Mouse (Mus musculus) midbrain, embryonic 15.5 days (tissue): ENCODE measurements around the gene Plxnb2. TPM values are rescaled to one million over a fixed set of nuclear protein-coding genes. Genes with fewer than 3 reads are reported as not detected.

Experiments
- ATAC-seq: fragments of 200-750 bp; cut with Nextera tagmentation; replicated peaks from 2 replicates; pipeline ENCODE4 v1.8.0; 2017; ENCODE audit warnings: moderate TSS enrichment
- H3K27ac ChIP-seq: fragments of 300-500 bp; sonication (generic); 2 replicates; pipeline ENCODE4 v1.5.1; 2015; ENCODE audit warnings: mild to moderate bottlenecking, inconsistent platforms
- H3K27me3 ChIP-seq: fragments of 300-500 bp; sonication (generic); replicated peaks from 2 replicates; pipeline ENCODE4 v1.6.1; 2015; ENCODE audit warnings: inconsistent platforms
- H3K36me3 ChIP-seq: fragments of 300-500 bp; sonication (generic); replicated peaks from 2 replicates; pipeline ENCODE4 v1.6.1; 2015; ENCODE audit warnings: inconsistent platforms
- H3K4me1 ChIP-seq: fragments of 300-500 bp; sonication (generic); 2 replicates; pipeline ENCODE4 v1.6.1; 2015; ENCODE audit warnings: inconsistent platforms
- H3K4me2 ChIP-seq: fragments of 300-500 bp; sonication (generic); 2 replicates; pipeline ENCODE4 v1.6.1; 2015; ENCODE audit warnings: inconsistent platforms, mild to moderate bottlenecking, moderate library complexity
- H3K4me3 ChIP-seq: fragments of 300-500 bp; sonication (generic); 2 replicates; pipeline ENCODE4 v1.5.1; 2015; ENCODE audit warnings: mild to moderate bottlenecking, inconsistent platforms
- H3K9ac ChIP-seq: fragments of 300-500 bp; sonication (generic); 2 replicates; pipeline ENCODE4 v1.6.1; 2015; ENCODE audit warnings: mild to moderate bottlenecking, inconsistent platforms
- H3K9me3 ChIP-seq: fragments of 300-500 bp; sonication (generic); 2 replicates; pipeline ENCODE4 v1.6.1; 2016; ENCODE audit warnings: inconsistent platforms
- WGBS: fragments of 180-500 bp; shearing (Covaris S2); methylation state at CpG from one replicate; pipeline ENCODE4 v1.1.7; 2015; ENCODE audit warnings: mixed read lengths; 5-methylcytosine and 5-hydroxymethylcytosine counted together
- polyA plus RNA-seq: library from polyadenylated mRNA; unstranded; fragments of >200 nt; fragmentation: Nextera tagmentation; extraction: Ambion mirVana; gene quantifications from 2 replicates; pipeline ENCODE4 v1.2.1, GENCODE M21; 2015

Plxnb2 gene
- polyA plus RNA-seq, 1 experiment from 2014 or later, result 101 TPM

- ATAC-seq, result peak; percentile 91
- 1% methylated on average over 25 of the region's 25 CpGs for WGBS
Observed at GRCm38 (mm10) chr15:89195690-89196312, 15.2 kb upstream of the Plxnb2 start.

DNA sequence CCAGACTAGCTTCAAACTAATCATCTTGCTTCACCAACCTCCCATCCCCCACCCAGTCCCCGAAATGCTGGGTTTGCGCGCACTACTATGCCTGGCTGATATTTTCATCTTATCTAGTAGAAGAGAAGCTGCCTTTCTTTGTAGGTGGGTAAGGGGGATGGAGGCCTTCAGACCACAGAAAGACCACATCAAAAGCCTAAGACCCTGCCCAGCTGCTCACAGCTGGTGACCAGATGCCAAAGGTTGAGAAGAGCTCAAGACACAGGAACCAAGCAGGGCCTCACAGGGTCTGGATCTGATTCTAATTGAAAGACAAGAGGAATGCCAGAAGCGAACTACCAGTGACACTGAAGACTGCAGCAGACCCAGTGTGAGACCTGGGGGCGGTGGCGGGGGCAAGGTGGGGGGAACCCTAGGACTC lies 14.7 kb upstream of the Plxnb2 start:
- no peak; the same call in 1 of the 2 replicates for ATAC-seq
- 21% methylated on average over 6 of the region's 6 CpGs for WGBS
- H3K4me1 ChIP-seq, result peaks cover 20% of the 10 kb centered on the region
- peak overlapping the region; percentile 98 for H3K27ac ChIP-seq
- H3K36me3 ChIP-seq, result 0 out of 2 replicates have a peak, but pooled peaks cover 5% of the 10 kb centered on the region
- peak overlapping the region; percentile 91 for H3K4me3 ChIP-seq
- no peaks in the 10 kb centered on the region for H3K9me3 ChIP-seq
- H3K27me3 ChIP-seq, result no peaks in the 10 kb centered on the region
- H3K4me2 ChIP-seq, result peak overlapping the region; percentile 70
- peak overlapping the region; percentile 98 for H3K9ac ChIP-seq

More at GRCm38 (mm10) chr15:89195690-89196312, 15.2 kb upstream of the Plxnb2 start:
- Histone ChIP-seq H3K4me3 (peak overlapping the region; percentile 91), H3K4me1 (peaks cover 20% of the 10 kb centered on the region), H3K27ac (peak overlapping the region; percentile 98), H3K9ac (peak overlapping the region; percentile 98), H3K4me2 (peak overlapping the region; percentile 70), H3K36me3 (0 out of 2 replicates have a peak, but pooled peaks cover 1% of the 10 kb centered on the region), H3K27me3 (no peaks in the 10 kb centered on the region), H3K9me3 (no peaks in the 10 kb centered on the region)

DNA sequence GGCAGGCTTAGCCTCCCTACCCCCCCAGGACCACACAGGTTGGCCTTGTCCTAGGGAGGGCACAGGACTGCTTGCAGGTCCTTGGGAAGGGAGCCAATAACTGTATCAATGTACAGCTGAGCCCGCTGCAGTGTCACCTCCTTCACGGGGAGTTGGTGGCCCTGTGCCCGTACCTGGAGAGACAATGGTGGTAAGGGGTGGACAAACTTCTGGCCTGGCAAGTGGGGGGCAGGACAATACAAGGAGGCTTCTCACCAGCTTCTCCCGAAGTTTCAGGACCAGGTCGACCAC lies 4.3 kb upstream of the Plxnb2 start:
- ATAC-seq, result no peak
- Histone ChIP-seq H3K4me3 (no peak overlapping the region), H3K9me3 (no peaks in the 10 kb centered on the region), H3K4me1 (peaks cover 24% of the 10 kb centered on the region), H3K27me3 (no peaks in the 10 kb centered on the region), H3K27ac (no peak overlapping the region), H3K36me3 (peaks cover 7% of the 10 kb centered on the region; the same call in 1 of the 2 replicates), H3K4me2 (no peak overlapping the region), H3K9ac (no peak overlapping the region)
- WGBS, result 78% methylated on average over 5 of the region's 5 CpGs

DNA sequence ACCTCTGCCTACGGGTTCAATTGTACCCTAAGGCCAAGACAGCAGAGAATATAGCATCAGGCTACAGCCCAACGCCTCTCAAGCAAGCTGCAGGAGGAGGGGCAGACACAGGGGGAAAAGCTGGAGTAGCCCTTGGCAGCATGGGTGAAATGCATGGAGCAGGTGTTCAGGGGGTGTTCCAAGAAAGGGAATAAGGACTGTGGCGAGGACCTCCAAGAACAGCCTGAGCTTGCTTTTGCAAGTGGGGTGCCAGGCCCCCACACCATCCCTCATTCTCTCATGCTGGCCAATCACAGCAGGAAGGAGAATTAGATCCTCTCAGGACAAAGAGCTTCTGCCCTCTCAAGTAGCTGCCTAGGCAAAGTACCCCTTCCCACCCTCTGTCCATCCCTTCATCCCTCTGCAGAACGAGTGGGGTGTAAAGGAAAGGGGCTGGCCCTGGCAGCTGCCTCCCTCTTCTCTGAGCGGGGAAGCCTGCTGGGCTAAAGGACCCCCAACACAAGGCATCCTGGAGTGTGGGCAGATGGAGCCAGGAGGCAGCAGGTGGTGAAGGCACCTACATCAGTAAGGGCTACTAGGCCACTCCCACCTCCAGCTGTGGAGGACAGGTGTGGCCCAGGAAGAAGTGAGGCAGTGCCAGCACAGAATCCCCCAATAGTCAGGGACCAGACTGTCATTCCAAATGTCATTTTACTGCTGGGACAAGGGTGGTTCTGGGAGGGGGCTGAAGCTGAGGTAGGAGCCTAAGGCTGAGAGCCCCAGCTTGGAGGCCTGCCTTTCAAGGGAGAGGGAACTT lies 3.8 kb upstream of the Plxnb2 start:
- peak overlapping the region; percentile 20 for H3K27ac ChIP-seq
- H3K9ac ChIP-seq, result no peak overlapping the region
- no peak overlapping the region for H3K4me3 ChIP-seq
- no peak for ATAC-seq
- H3K4me1 ChIP-seq, result peaks cover 29% of the 10 kb centered on the region
- 30% methylated on average over 5 of the region's 5 CpGs for WGBS
- H3K4me2 ChIP-seq, result no peak overlapping the region
- H3K9me3 ChIP-seq, result no peaks in the 10 kb centered on the region
- no peaks in the 10 kb centered on the region for H3K27me3 ChIP-seq
- H3K36me3 ChIP-seq, result peaks cover 7% of the 10 kb centered on the region; the same call in 1 of the 2 replicates

- Histone ChIP-seq H3K27ac (no peak overlapping the region), H3K36me3 (peaks cover 7% of the 10 kb centered on the region; the same call in 1 of the 2 replicates), H3K9me3 (no peaks in the 10 kb centered on the region), H3K9ac (no peak overlapping the region), H3K4me3 (no peak overlapping the region), H3K4me2 (no peak overlapping the region), H3K27me3 (no peaks in the 10 kb centered on the region), H3K4me1 (peaks cover 44% of the 10 kb centered on the region)
- WGBS, result 72% methylated on average over 5 of the region's 5 CpGs
- no peak for ATAC-seq
Observed at GRCm38 (mm10) chr15:89182842-89183241, 2.3 kb upstream of the Plxnb2 start.

- H3K9ac ChIP-seq, result no peak overlapping the region
- H3K4me3 ChIP-seq, result no peak overlapping the region
- H3K36me3 ChIP-seq, result peaks cover 7% of the 10 kb centered on the region; the same call in 1 of the 2 replicates
- H3K27ac ChIP-seq, result 0 out of 2 replicates have a peak overlapping the region, but pooled peaks have one; percentile 96
- H3K4me2 ChIP-seq, result no peak overlapping the region
- H3K9me3 ChIP-seq, result no peaks in the 10 kb centered on the region
- no peaks in the 10 kb centered on the region for H3K27me3 ChIP-seq
- no peak for ATAC-seq
- 42% methylated on average over 6 of the region's 6 CpGs for WGBS
- H3K4me1 ChIP-seq, result peaks cover 49% of the 10 kb centered on the region
Observed at GRCm38 (mm10) chr15:89182328-89182741, 1.7 kb upstream of the Plxnb2 start.

DNA sequence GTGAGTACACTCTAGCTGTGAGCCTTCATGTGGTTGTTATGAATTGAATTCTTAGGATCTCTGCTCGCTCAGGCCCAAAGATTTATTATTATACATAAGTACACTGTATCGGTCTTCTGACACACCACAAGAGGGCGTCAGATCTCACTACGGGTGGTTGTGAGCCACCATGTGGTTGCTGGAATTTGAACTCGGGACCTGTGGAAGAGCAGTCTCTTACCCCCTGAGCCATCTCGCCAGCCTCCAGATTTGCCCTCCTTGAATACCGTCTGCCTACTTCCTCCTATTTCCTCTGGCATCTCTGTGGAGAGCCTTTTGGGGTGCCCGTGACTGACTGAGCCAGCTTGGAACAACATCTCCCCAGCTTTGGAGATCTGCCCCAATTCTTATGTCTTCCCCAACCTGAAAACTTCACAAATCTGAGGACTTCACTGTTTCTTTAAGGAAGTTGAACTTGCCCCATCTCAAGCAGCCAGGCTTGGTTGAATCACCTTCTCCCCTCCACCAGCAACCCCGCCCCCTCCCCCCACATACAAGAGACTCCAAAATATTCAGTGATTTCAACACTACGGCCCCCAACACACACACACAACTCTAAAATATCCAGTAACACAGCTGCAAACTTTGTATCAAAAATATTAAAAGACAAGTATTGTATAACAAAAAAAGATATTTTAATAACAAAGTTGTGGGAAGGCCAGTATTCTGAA lies 1.1 kb upstream of the Plxnb2 start:
- no peaks in the 10 kb centered on the region for H3K9me3 ChIP-seq
- H3K9ac ChIP-seq, result no peak overlapping the region
- peaks cover 3% of the 10 kb centered on the region; the same call in 1 of the 2 replicates for H3K36me3 ChIP-seq
- H3K4me1 ChIP-seq, result peaks cover 55% of the 10 kb centered on the region
- H3K4me3 ChIP-seq, result peak overlapping the region; percentile 83; the same call in 1 of the 2 replicates
- ATAC-seq, result no peak
- peak overlapping the region; percentile 91 for H3K4me2 ChIP-seq
- peak overlapping the region; percentile 96 for H3K27ac ChIP-seq
- WGBS, result 78% methylated on average over 10 of the region's 10 CpGs
- H3K27me3 ChIP-seq, result no peaks in the 10 kb centered on the region

GRCm38 (mm10) chr15:89180081-89180541 lies 477 bp downstream of the Plxnb2 start:
- H3K27ac ChIP-seq, result peak overlapping the region; percentile 96
- peak; percentile 25 for ATAC-seq
- peaks cover 69% of the 10 kb centered on the region for H3K4me1 ChIP-seq
- peak overlapping the region; percentile 95 for H3K9ac ChIP-seq
- no peaks in the 10 kb centered on the region for H3K36me3 ChIP-seq
- WGBS, result 0% methylated on average over 26 of the region's 26 CpGs
- peak overlapping the region; percentile 83 for H3K4me3 ChIP-seq
- no peaks in the 10 kb centered on the region for H3K27me3 ChIP-seq
- H3K9me3 ChIP-seq, result no peaks in the 10 kb centered on the region
- H3K4me2 ChIP-seq, result peak overlapping the region; percentile 91

DNA sequence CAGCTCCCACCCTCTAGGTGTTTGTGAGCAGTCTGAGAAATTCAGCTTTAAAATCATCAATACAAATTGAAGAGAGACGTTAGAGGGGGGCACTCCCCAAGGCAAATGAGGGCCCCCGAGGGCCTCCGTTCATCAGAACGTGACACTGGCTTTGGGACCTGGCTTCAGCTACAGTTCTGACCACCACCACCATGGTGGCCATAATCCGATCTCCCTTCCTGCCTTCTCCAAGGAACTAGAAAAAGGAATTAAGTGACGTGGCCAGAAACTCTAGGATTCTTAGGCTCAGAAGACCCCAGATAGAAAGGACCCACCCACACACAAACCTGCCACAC lies 991 bp downstream of the Plxnb2 start:
- peak overlapping the region; percentile 96 for H3K27ac ChIP-seq
- H3K4me3 ChIP-seq, result peak overlapping the region; percentile 83
- peak overlapping the region; percentile 91 for H3K4me2 ChIP-seq
- no peaks in the 10 kb centered on the region for H3K36me3 ChIP-seq
- WGBS, result under 1% methylated on average over 6 of the region's 6 CpGs
- H3K4me1 ChIP-seq, result peaks cover 74% of the 10 kb centered on the region
- peak overlapping the region; percentile 95 for H3K9ac ChIP-seq
- H3K27me3 ChIP-seq, result no peaks in the 10 kb centered on the region
- no peak for ATAC-seq
- no peaks in the 10 kb centered on the region for H3K9me3 ChIP-seq

DNA sequence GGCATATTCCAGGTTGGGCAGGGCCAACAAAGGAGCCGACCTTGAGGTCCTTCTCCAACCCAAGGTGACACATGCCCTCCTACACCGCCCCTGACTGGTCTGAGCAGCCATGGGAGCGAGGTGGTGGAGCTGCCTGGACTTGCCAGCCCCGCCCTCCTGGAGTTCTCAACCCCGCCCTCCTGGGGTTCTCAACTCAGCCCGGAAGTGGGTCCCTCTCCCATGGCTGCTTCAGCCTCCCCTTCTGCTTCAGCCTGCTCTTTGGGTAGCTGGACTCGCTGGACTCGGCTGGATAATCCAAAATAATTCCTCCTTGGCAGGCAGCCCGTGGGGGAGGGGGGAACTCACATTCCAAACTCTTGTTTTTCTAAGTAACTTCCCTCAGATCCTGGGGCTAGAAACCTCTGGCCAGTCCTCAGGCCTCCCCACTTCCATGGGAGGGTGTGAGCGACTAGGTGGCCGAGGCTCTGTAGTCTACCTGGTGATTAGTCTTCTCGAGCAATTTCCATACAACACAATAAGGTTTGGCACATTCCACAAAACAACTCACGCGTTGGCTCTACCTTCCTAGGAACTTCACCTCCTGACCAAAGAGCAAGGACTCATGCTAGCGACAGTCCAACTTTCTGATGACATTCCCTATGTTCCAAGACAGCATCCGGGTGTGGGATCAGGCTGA lies 1.5 kb downstream of the Plxnb2 start:
- Histone ChIP-seq H3K27ac (peak overlapping the region; percentile 96), H3K27me3 (no peaks in the 10 kb centered on the region), H3K9me3 (no peaks in the 10 kb centered on the region), H3K4me3 (peak overlapping the region; percentile 83), H3K9ac (peak overlapping the region; percentile 95), H3K4me1 (peaks cover 78% of the 10 kb centered on the region), H3K4me2 (peak overlapping the region; percentile 91), H3K36me3 (no peaks in the 10 kb centered on the region)
- ATAC-seq, result no peak
- WGBS, result under 1% methylated on average over 16 of the region's 16 CpGs

DNA sequence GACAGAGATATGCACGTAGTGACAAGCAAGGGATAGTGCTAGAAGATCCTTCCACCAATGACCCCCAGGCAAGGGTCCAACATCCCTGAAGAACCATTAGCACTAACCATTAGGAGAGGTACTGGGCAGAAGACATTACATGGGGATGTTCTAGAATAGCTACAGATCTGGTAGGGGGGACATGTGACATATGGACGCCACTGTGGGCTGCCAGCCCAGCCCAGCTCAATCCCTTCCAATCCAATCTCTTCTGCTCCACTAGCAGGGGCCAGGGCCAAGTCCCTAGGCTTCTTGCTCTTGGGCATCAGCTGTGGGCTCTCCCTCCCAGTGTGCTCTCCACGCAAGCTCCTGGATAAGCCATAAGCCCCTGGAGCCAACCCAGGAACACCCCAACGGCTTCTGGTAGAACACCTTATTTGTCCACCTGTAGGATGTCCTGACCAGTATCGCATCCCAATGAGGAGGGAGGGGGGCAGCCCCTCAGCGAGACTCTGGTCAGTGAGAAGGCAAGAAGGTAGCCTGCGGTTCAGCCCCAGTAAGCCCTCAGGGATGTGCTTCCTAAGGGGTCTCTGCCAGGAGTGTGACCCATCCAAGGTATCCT lies 2.2 kb downstream of the Plxnb2 start:
- no peaks in the 10 kb centered on the region for H3K9me3 ChIP-seq
- no peaks in the 10 kb centered on the region for H3K27me3 ChIP-seq
- peak overlapping the region; percentile 83 for H3K4me3 ChIP-seq
- no peak for ATAC-seq
- H3K27ac ChIP-seq, result peak overlapping the region; percentile 96
- peak overlapping the region; percentile 95 for H3K9ac ChIP-seq
- H3K36me3 ChIP-seq, result no peaks in the 10 kb centered on the region
- peak overlapping the region; percentile 91 for H3K4me2 ChIP-seq
- 55% methylated on average over 7 of the region's 7 CpGs for WGBS
- peaks cover 83% of the 10 kb centered on the region for H3K4me1 ChIP-seq
